Mouse (Mus musculus) intestine, embryonic 15.5 days (tissue): Measurements from ENCODE around the gene Tshr. TPM values are rescaled to one million over a fixed set of nuclear protein-coding genes. Genes with fewer than 3 reads are reported as not detected.
"Not testable (repeated sequence)": the region's sequence is repeated elsewhere in the genome, so short reads cannot be mapped to it uniquely, and the experiment has no call there.

ENCODE experiments used
- ATAC-seq: fragments of 200-750 bp; cut with Nextera tagmentation; 2 replicates; pipeline ENCODE4 v1.8.0; 2017; ENCODE audit warnings: moderate TSS enrichment, moderate library complexity
- H3K27ac ChIP-seq: fragments of 300-500 bp; sonication (generic); 2 replicates; pipeline ENCODE4 v1.5.1; 2015; ENCODE audit warnings: mild to moderate bottlenecking, inconsistent platforms
- H3K27me3 ChIP-seq: fragments of 300-500 bp; sonication (generic); replicated peaks from 2 replicates; pipeline ENCODE4 v1.6.1; 2015; ENCODE audit warnings: inconsistent platforms
- H3K36me3 ChIP-seq: fragments of 300-500 bp; sonication (generic); 2 replicates; pipeline ENCODE4 v1.6.1; 2015; ENCODE audit warnings: inconsistent platforms
- H3K4me1 ChIP-seq: fragments of 300-500 bp; sonication (generic); replicated peaks from 2 replicates; pipeline ENCODE4 v1.6.1; 2015; ENCODE audit warnings: inconsistent platforms
- H3K4me2 ChIP-seq: fragments of 300-500 bp; sonication (generic); replicated peaks from 2 replicates; pipeline ENCODE4 v1.6.1; 2015; ENCODE audit warnings: mild to moderate bottlenecking, inconsistent platforms
- H3K4me3 ChIP-seq: fragments of 300-500 bp; sonication (generic); replicated peaks from 2 replicates; pipeline ENCODE4 v1.5.1; 2015; ENCODE audit warnings: inconsistent platforms
- H3K9ac ChIP-seq: fragments of 300-500 bp; sonication (generic); 2 replicates; pipeline ENCODE4 v1.6.1; 2015; ENCODE audit warnings: inconsistent platforms
- H3K9me3 ChIP-seq: fragments of 300-500 bp; sonication (generic); 2 replicates; pipeline ENCODE4 v1.6.1; 2016; ENCODE audit warnings: inconsistent platforms
- WGBS: fragments of 180-500 bp; shearing (Covaris S2); methylation state at CpG from one replicate; pipeline ENCODE4 v1.1.7; 2015; 5-methylcytosine and 5-hydroxymethylcytosine counted together
- polyA plus RNA-seq: library from polyadenylated mRNA; unstranded; fragments of >200 nt; fragmentation: Nextera tagmentation; extraction: Ambion mirVana; gene quantifications from 2 replicates; pipeline ENCODE4 v1.2.1, GENCODE M21; 2015

Gene Tshr
- 0.33 and 0.34 TPM in 2 replicates for polyA plus RNA-seq

DNA sequence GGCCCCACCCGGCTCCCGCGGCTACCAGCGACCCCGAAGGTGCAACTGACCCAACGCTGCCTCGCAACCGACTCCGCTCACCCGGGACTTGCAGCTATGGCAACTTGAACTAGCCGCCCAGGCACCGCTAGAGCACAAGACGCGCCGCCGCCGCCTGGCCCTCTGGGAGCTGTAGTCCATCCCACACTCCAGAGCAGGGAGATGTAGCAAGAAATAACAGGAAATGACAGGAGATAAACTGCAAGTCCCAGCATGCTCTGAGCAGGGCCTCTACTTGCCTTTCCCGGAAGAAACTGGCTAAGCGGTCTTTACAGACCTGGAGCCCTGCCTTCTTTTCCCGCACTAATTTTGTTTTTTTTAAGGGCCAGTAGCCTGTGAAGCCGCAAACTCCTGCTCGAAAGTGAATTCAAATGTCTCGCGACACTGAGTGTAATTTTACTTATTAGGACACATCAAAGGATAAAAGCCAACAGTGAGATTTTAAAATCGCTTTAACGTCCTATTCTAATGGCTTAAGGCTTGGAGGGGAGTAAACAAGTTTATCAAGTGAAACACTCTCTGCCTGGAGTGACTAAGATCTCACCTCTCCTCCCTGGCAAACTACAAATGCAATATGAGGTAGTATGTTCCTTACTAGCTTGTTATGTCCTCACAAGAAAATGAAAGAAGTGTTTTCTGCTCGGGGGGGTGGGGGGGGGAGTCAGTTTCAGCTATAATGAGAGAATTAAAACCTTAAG is at the start of gene Tshr, which contains the start of gene Cep128:
Tshr (plus strand) TSS at position 283 of the 737 bp plus-strand sequence.
Cep128 (minus strand) TSS at position 129 of the 737 bp plus-strand sequence.
- Histone ChIP-seq H3K4me3 (peak within 1 kb of the TSS; percentile 68), H3K27me3 (no peaks in the 10 kb centered on the region), H3K27ac (0 out of 2 replicates have a peak within 1 kb of the TSS, but pooled peaks have one; percentile 17), H3K4me2 (peak within 1 kb of the TSS; percentile 94), H3K9me3 (no peaks in the 10 kb centered on the region), H3K9ac (peak within 1 kb of the TSS; percentile 70), H3K4me1 (no peaks in the 10 kb centered on the region), H3K36me3 (no peaks in the 10 kb centered on the region)
- ATAC-seq = peak; percentile 100
- WGBS = 1% methylated on average over 27 of the region's 27 CpGs

DNA sequence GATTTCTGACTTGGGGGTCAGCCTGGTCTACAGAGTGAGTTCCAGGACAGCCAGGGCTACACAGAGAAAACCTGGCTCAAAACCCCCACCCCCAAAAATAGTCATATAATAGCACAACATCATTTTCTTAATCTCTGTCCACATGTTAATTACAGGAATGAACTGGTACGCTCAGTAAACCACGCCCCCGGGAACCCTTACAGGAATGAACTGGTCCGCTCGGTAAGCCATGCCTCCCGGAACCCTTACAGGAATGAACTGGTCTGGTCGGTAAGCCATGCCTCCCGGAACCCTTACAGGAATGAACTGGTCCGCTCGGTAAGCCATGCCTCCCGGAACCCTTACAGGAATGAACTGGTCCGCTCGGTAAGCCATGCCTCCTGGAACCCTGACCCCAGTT is 45.7 kb upstream of the Tshr start:
- H3K9me3 ChIP-seq, H3K36me3 ChIP-seq, H3K27ac ChIP-seq, H3K9ac ChIP-seq, H3K4me3 ChIP-seq, H3K4me1 ChIP-seq, H3K27me3 ChIP-seq, ATAC-seq, H3K4me2 ChIP-seq: not testable (repeated sequence)
- 98% methylated on average over 13 of the region's 13 CpGs for WGBS

DNA sequence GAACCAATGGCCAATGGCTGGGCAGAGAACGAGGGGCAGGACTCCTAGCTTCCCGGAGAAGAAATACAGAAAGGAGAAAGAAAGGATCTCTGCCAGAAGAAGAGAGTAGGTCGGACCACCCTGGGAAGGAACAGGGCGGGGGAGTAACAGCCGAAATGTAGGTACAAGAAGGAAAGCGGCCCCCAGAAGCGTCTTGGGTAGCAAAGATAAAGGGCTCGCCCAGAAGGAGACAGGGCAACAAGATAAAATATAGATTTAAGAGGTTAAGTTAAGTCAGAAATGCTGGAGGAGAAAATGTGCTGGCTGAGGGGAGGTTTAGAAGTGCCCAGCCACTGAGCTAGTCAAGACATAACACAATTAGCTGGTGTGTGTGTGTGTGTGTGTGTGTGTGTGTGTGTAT is 30.6 kb upstream of the Tshr start:
- no peaks in the 10 kb centered on the region for H3K27me3 ChIP-seq
- H3K36me3 ChIP-seq = no peaks in the 10 kb centered on the region
- H3K9me3 ChIP-seq = no peaks in the 10 kb centered on the region
- no peak overlapping the region for H3K27ac ChIP-seq
- H3K4me2 ChIP-seq = no peak overlapping the region
- no peaks in the 10 kb centered on the region for H3K4me1 ChIP-seq
- no peak overlapping the region for H3K4me3 ChIP-seq
- 92% methylated on average over 8 of the region's 8 CpGs for WGBS
- no peak overlapping the region for H3K9ac ChIP-seq
- no peak for ATAC-seq

DNA sequence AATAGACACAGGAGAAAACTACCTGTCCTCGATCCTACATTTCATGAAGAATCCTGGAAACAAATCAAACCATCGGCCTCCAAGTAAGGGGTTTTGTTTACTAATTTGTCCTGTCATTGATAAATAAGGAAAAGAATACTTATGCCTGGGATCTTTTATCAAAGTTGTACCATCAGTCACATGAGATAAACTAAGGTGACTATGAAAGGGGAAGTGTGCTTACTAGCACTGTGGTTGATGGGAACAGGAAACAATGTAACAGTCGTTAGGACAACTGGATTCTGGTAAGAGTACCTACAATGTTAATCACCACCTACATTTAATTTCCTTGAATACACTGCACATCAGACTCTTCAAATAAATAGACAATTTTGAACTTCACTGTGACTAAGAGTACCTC is 15.2 kb upstream of the Tshr start:
- H3K4me1 ChIP-seq = no peaks in the 10 kb centered on the region
- no peak overlapping the region for H3K27ac ChIP-seq
- H3K27me3 ChIP-seq = no peaks in the 10 kb centered on the region
- no peak for ATAC-seq
- no peaks in the 10 kb centered on the region for H3K36me3 ChIP-seq
- no peaks in the 10 kb centered on the region for H3K9me3 ChIP-seq
- H3K4me3 ChIP-seq = no peak overlapping the region
- WGBS = 78% methylated on average over 3 of the region's 3 CpGs
- no peak overlapping the region for H3K9ac ChIP-seq
- H3K4me2 ChIP-seq = no peak overlapping the region

DNA sequence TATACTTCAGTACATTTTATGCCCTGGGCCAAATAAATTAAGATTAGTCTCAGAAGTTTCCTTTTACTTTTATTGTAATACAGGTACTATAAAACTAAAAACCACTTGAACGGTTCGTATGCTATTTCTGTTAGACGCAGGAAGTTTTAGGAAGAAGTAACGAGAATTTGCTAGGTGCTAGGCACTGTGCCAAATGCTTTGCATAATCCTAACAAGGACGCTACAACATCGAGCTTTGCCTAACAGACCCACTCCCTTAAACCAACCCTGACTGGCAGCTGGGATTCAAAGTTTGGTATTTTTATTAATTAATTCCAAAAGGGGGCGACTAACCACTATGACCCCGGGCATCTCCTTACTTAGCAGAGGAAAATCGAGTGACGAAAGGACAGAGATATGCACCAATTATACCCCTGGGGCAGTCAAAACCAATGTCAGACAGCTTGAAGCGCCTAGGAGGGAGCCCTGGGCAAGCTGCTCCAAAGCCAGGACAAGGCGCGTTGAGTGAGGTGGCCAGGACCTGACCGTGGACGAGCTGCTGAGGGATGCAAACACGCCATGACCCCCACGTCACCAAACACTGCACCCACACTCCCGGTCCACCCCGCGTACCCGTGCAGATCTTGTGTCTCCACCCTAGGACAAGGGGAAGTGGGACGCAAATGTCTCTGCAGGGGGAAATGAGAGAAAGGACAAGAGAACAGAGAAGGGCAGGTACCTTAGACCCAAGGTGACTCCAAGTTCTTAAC is 673 bp upstream of the Tshr start:
- H3K9ac ChIP-seq = peak overlapping the region; percentile 70

DNA sequence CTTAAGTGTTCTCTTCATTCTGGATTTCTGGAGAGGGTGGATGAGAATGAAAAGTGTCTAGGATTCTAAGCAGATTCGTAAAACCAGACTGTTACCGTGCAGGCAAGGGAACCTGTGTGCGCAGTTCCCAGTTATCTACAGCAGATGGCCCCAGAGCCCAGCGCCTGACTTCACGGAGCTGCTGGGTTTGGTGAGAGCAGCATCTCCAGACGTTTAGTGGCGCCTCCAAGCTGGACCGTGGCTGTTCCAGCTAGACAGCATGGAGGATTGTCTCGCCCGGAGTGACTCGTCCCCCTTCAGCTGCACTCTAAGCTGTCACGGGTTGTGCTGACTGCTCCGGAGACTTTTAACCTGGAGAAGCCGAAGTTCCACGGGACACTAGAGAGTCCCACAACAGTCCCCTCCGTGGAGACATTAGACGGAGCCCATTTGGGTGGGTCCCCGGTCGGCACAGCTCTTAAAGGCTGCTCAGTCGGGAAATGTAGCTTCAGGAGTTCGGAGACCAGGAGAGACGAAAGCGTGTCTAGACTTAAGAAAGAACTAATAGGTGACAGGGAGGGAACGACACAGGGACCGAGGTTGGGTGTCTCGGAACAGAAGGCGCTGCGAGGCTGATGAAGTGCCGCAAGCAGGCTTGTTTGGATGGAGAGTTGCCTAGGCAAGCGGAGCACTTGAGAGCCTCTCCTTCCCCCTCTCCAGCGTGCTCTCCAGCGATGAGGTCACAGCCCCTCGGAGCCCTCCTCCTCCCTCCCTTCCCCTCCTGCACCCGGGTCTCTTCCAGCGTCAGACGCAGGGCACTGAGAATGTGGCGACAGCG is 16.1 kb downstream of the Tshr start:
- Histone ChIP-seq H3K36me3 (no peaks in the 10 kb centered on the region), H3K27me3 (peaks cover 12% of the 10 kb centered on the region), H3K4me3 (peak overlapping the region; percentile 45), H3K27ac (no peak overlapping the region), H3K4me2 (peak overlapping the region; percentile 91), H3K9ac (peak overlapping the region; percentile 34; the same call in 1 of the 2 replicates), H3K9me3 (no peaks in the 10 kb centered on the region), H3K4me1 (0 out of 2 replicates have a peak, but pooled peaks cover 5% of the 10 kb centered on the region)
- 1% methylated on average over 38 of the region's 38 CpGs for WGBS
- ATAC-seq = peak; percentile 95

More for the DNA sequence above, 673 bp upstream of the Tshr start:
- H3K27ac ChIP-seq = 0 out of 2 replicates have a peak overlapping the region, but pooled peaks have one; percentile 17
- H3K36me3 ChIP-seq = no peaks in the 10 kb centered on the region
- ATAC-seq = peak; percentile 77
- no peaks in the 10 kb centered on the region for H3K9me3 ChIP-seq
- H3K4me2 ChIP-seq = peak overlapping the region; percentile 94
- no peaks in the 10 kb centered on the region for H3K4me1 ChIP-seq
- H3K27me3 ChIP-seq = no peaks in the 10 kb centered on the region
- H3K4me3 ChIP-seq = peak overlapping the region; percentile 68
- 4% methylated on average over 22 of the region's 22 CpGs for WGBS

DNA sequence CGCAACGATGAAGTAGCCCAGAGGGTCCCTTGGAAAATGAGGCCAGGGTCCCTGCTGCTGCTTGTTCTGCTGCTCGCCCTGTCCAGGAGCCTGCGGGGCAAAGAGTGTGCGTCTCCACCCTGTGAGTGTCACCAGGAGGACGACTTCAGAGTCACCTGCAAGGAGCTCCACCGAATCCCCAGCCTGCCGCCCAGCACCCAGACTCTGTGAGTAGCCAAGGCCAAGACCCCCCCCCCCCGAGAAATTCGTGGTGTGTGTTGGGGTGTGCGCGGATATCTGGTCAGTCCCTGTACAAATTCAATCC is 16.6 kb downstream of the Tshr start:
- Histone ChIP-seq H3K9me3 (no peaks in the 10 kb centered on the region), H3K36me3 (no peaks in the 10 kb centered on the region), H3K27me3 (peaks cover 12% of the 10 kb centered on the region), H3K4me3 (peak overlapping the region; percentile 45), H3K4me2 (peak overlapping the region; percentile 91), H3K9ac (0 out of 2 replicates have a peak overlapping the region, but pooled peaks have one; percentile 34), H3K4me1 (0 out of 2 replicates have a peak, but pooled peaks cover 5% of the 10 kb centered on the region), H3K27ac (no peak overlapping the region)
- 8% methylated on average over 12 of the region's 12 CpGs for WGBS
- peak; percentile 15 for ATAC-seq

DNA sequence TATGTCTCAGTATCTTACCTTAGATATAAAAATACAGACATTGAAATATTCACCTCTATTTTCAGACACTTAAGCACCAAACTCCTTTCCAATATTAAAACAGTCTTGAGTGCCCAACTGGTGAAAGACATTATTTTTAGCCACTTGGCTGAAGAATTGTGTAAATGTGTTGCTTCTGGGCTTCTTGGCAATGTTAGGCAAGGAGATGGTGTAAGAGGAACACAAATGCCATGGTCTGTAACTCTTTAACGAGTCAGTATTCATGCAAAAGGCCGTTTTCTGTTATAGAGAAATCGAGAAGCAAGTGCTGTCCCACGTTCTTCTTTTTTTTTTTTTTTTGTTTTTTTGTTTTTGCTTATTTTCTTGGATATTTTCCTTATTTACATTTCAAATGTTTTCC is 25.9 kb downstream of the Tshr start:
- H3K4me1 ChIP-seq = no peaks in the 10 kb centered on the region
- H3K4me2 ChIP-seq = no peak overlapping the region
- no peaks in the 10 kb centered on the region for H3K27me3 ChIP-seq
- ATAC-seq = no peak
- H3K27ac ChIP-seq = no peak overlapping the region
- no peak overlapping the region for H3K4me3 ChIP-seq
- no peaks in the 10 kb centered on the region for H3K36me3 ChIP-seq
- no peak overlapping the region for H3K9ac ChIP-seq
- WGBS = 90% methylated on average over 4 of the region's 4 CpGs
- H3K9me3 ChIP-seq = no peaks in the 10 kb centered on the region

DNA sequence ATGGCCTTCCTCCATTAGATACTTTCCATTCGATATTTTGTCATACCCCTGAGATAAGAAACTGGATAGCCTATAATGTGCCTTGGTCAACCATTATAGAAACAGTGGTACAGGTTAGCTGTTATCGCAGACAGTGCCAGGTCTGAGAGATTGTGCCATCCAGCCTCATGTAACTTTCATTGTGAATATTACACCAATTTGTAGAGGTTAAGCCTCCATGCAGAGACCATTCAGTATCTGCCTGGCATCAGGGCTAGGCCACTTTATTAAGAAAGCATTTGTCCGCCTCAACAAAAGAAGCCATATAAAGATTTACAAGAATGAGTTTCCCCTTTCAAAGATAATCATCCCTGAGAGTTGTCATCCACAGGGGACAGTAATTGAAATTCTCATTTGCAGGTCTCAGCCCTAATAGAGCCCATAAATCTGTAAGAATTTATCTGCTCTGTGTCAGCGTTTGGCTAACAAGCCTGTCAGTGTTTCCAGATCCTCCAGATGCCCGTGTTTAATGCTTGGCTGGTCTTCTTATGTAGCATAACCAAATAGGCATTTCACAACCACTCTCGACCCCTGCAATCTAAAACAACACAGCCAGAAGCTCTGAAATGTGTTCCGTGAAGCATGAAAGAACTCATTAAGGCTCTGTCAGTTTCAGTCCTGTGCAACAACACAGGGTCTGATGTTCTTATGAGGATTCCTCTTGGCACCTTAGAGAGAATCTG is 28.3 kb downstream of the Tshr start:
- WGBS = 48% methylated on average over 7 of the region's 7 CpGs
- no peaks in the 10 kb centered on the region for H3K27me3 ChIP-seq
- H3K4me2 ChIP-seq = no peak overlapping the region
- H3K4me3 ChIP-seq = no peak overlapping the region
- H3K36me3 ChIP-seq = no peaks in the 10 kb centered on the region
- H3K9me3 ChIP-seq = no peaks in the 10 kb centered on the region
- no peak for ATAC-seq
- no peak overlapping the region for H3K9ac ChIP-seq
- no peaks in the 10 kb centered on the region for H3K4me1 ChIP-seq
- H3K27ac ChIP-seq = no peak overlapping the region

DNA sequence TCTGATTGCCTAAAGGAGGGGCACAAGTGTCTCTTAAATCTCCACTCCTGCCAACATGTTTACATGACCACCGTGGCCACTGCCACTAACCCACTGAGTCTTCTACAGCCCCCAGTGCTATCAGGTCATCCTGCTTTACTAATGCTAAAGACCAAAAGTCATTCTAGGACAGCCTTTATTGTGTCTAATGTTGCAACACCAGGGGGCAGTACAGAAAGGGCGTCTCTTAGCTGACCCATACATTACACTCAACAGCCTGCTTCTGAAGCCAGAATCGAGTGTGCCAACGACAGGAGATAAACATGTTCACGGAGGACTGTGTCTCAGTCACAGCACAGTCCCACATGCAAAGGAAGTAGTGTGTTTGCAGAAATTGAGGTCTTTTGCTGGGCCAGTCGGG is 30.7 kb downstream of the Tshr start:
- H3K9ac ChIP-seq = no peak overlapping the region
- H3K4me3 ChIP-seq = no peak overlapping the region
- no peaks in the 10 kb centered on the region for H3K9me3 ChIP-seq
- H3K4me2 ChIP-seq = no peak overlapping the region
- ATAC-seq = no peak
- no peak overlapping the region for H3K27ac ChIP-seq
- H3K36me3 ChIP-seq = no peaks in the 10 kb centered on the region
- 59% methylated on average over 6 of the region's 6 CpGs for WGBS
- no peaks in the 10 kb centered on the region for H3K27me3 ChIP-seq
- no peaks in the 10 kb centered on the region for H3K4me1 ChIP-seq

DNA sequence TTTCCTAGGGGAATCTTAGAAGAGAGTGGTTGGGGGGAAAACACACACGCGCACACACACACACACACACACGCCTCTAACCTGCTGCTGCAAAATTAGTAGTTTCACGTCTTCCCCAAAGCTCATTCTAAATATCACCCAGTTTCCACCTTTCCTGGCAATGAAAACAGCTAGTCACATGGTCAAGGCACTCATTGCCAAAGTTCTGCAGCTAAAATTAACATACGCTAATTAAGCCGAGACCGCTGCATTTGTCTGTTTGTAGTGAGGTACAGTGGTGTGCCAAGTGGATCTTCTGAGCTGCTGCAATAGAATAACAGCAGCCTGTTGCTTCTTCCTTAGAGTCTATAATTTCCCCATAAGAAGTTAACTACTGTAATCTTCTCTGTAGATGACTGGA is 32.5 kb downstream of the Tshr start:
- Histone ChIP-seq H3K36me3 (no peaks in the 10 kb centered on the region), H3K4me3 (no peak overlapping the region), H3K4me2 (no peak overlapping the region), H3K9ac (no peak overlapping the region), H3K9me3 (no peaks in the 10 kb centered on the region), H3K4me1 (no peaks in the 10 kb centered on the region), H3K27me3 (no peaks in the 10 kb centered on the region), H3K27ac (no peak overlapping the region)
- no peak for ATAC-seq
- WGBS = 95% methylated on average over 7 of the region's 7 CpGs
